Mouse (Mus musculus) erythroblast, embryonic 14.5 days (primary cell): ENCODE results near the gene Arl5c.

ENCODE experiments used
- GATA1 ChIP-seq: IDR thresholded peaks from 2 replicates; pipeline ENCODE4 v1.6.1; 2012; ENCODE audit warnings: low read length, inconsistent platforms, mixed read lengths
- TAL1 ChIP-seq: IDR thresholded peaks from 3 replicates; pipeline ENCODE4 v1.6.1; 2012; ENCODE audit warnings: low read length, inconsistent platforms, mixed read lengths

DNA sequence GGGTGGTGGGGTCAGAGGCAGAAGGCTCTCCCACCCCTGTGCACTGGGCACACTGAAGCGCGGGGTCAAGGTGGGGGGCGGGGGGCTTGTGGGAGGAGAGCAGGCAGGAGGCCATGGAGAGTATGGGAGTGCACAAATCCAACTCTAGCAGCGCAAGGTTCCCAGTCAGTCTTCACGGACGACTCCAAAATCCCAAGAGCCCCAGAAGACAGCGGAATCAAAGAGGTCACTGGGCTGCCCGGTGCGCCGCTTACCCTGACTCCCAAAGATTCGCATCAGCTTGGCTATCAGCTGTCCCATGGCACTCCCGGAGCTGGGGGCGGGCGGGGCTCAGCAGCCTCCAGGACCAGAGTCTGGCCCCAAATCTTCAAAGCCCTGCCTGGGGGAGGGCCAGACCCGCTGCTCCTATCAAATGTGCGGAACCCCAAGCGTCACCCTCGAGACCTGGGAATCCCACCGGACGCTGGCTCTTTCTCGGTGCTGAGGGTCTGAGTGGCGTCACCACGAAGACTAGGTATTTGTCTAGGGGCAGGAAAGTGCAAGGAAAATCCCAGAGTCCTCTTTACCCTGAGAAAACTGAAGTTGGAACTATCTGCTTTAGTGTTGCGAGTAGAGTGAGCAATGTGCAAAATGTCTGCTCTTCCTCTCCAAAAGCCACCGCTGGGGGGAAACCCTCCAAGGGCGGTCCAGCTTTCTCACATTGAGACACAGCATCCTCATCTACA, at the start of gene Arl5c:
- no peak for TF ChIP-seq GATA1
- no peak for TF ChIP-seq TAL1
